Comparison of ENCODE assay signal across 12 mouse cellular contexts in genomic region chr17:34022987-34023386, GRCm38 (mm10). TPM values are rescaled to one million over a fixed set of nuclear protein-coding genes. Genes with fewer than 3 reads are reported as not detected.
DNase-seq lines count a peak whose midpoint lies in the region; ATAC-seq and TF ChIP-seq lines count a peak whose summit lies in the region.
"Had no signal": no experiment of that assay in that cellular context is flagged by ENCODE, and none has a peak within 500 bp of the region (broad histone marks: within the 10 kb centered on the region; RNA-seq: fewer than 3 reads in every experiment).

No protein-coding gene starts in this region.

- WGBS in neural tube, embryonic 15.5 days, result 97% methylated on average over 20 of the region's 20 CpGs

- peaks cover 34% of the 10 kb centered on the region for H3K36me3 ChIP-seq in megakaryocyte, embryonic 14.5 days (replicated peaks; ENCODE audit: low read length)
- peaks cover 11% of the 10 kb centered on the region for H3K36me3 ChIP-seq in neural tube, embryonic 15.5 days

- H3K4me1 ChIP-seq in megakaryocyte, embryonic 14.5 days, result peaks cover 42% of the 10 kb centered on the region
- peaks cover 48% of the 10 kb centered on the region for H3K4me1 ChIP-seq in neural tube, embryonic 15.5 days

- peaks cover 35% of the 10 kb centered on the region for H3K9me3 ChIP-seq in megakaryocyte, embryonic 14.5 days
- H3K9me3 ChIP-seq in neural tube, embryonic 15.5 days (replicated peaks), result no peaks in the 10 kb centered on the region

- no peak for TF ChIP-seq CTCF in gastrocnemius, adult 2 months (IDR thresholded peaks at IDR 0.05)

- intact Hi-C loops in gastrocnemius, adult 2 months (cut with DNase I), result loop anchor here (5.0 kb wide), 1 partner anchor 66 kb away; the partner anchor contains the start of genes Rps18 and Vps52

- H3K4me3 ChIP-seq in gastrocnemius, adult 2 months, result no peak overlapping the region
- peak overlapping the region; percentile 40 for H3K4me3 ChIP-seq in megakaryocyte, embryonic 14.5 days (replicated peaks)
- no peak overlapping the region for H3K4me3 ChIP-seq in neural tube, embryonic 15.5 days (replicated peaks)

- DNase-seq in adrenal gland, adult (ENCODE audit: inconsistent age in 2 of 2, low spot score in 1 of 2), result peak; percentile 28 to 40
- DNase-seq in adrenal gland, postnatal 10 days, result no peak
- DNase-seq in gastrocnemius, postnatal 10 days, result peak; percentile 8
- DNase-seq in gastrocnemius, adult 2 months, result no peak
- DNase-seq in left cerebral cortex, adult 9 months (ENCODE audit: low spot score in 2 of 2), result no peak
- DNase-seq: heart, adult 18-20 months; heart, postnatal 4 days; kidney, adult 18-20 months had no signal

- ATAC-seq in megakaryocyte, adult 5-6 weeks (ENCODE audit: poor library complexity, severe bottlenecking), result no peak
- no peak for ATAC-seq in neural tube, embryonic 15.5 days (ENCODE audit: low FRiP score)

- H3K9ac ChIP-seq in neural tube, embryonic 15.5 days (replicated peaks), result no peak overlapping the region
- H3K9ac ChIP-seq: liver, embryonic 15.5 days had no signal

- H3K4me2 ChIP-seq in neural tube, embryonic 15.5 days, result peak overlapping the region; percentile 98; the same call in 1 of the 2 replicates

- no peak overlapping the region for H3K27ac ChIP-seq in gastrocnemius, adult 2 months
- H3K27ac ChIP-seq in neural tube, embryonic 15.5 days (replicated peaks), result no peak overlapping the region

- H3K27me3 ChIP-seq in megakaryocyte, embryonic 14.5 days (replicated peaks), result no peaks in the 10 kb centered on the region
- H3K27me3 ChIP-seq in neural tube, embryonic 15.5 days (replicated peaks), result no peaks in the 10 kb centered on the region

RNA-seq across cellular contexts. Expression of gene Ring1, which starts 1.5 kb away (rescaled TPM):
- 10 to 100 TPM; 29.8 to 36.5 TPM for total RNA-seq in adrenal gland, postnatal 10 days (2021)
- total RNA-seq in gastrocnemius, postnatal 10 days (2021), result 10 to 100 TPM; 13.4 to 18.0 TPM
- total RNA-seq in gastrocnemius, adult 2 months (2021), result 10 to 100 TPM; 11.6 to 12.8 TPM
- polyA plus RNA-seq in megakaryocyte, embryonic 14.5 days (2012; ENCODE audit: insufficient read depth, low replicate concordance), result 5.3 and 24.9 TPM in 2 replicates
- 5.3 and 6.7 TPM in 2 replicates for total RNA-seq in megakaryocyte, adult 5-6 weeks (2015)
- total RNA-seq in megakaryocyte, adult 5-6 weeks (2017), result 7.9 and 9.6 TPM in 2 replicates
- polyA plus RNA-seq in neural tube, embryonic 15.5 days (2015; fragmentation: Nextera tagmentation; extraction: Ambion mirVana), result 21.9 and 24.4 TPM in 2 replicates

RNA-seq across cellular contexts. Expression of gene H2-Ke6, which starts 4.9 kb away (rescaled TPM):
- total RNA-seq in adrenal gland, postnatal 10 days (2021), result 100 to 1,000 TPM; 184 to 194 TPM
- 10 to 100 TPM; 50.5 to 63.2 TPM for total RNA-seq in gastrocnemius, postnatal 10 days (2021)
- total RNA-seq in gastrocnemius, adult 2 months (2021), result 10 to 100 TPM; 69.9 to 82.3 TPM
- polyA plus RNA-seq in megakaryocyte, embryonic 14.5 days (2012; ENCODE audit: insufficient read depth, low replicate concordance), result 12.4 and 22.2 TPM in 2 replicates
- total RNA-seq in megakaryocyte, adult 5-6 weeks (2015), result 67.7 and 84.3 TPM in 2 replicates
- total RNA-seq in megakaryocyte, adult 5-6 weeks (2017), result 34.6 and 35.5 TPM in 2 replicates
- 68.4 and 71.4 TPM in 2 replicates for polyA plus RNA-seq in neural tube, embryonic 15.5 days (2015; fragmentation: Nextera tagmentation; extraction: Ambion mirVana)

RNA-seq across cellular contexts. Expression of gene Slc39a7, which starts 8.5 kb away (rescaled TPM):
- 100 to 1,000 TPM; 115 to 140 TPM for total RNA-seq in adrenal gland, postnatal 10 days (2021)
- total RNA-seq in gastrocnemius, postnatal 10 days (2021), result 10 to 100 TPM; 64.1 to 75.4 TPM
- 10 to 100 TPM; 44.6 to 49.5 TPM for total RNA-seq in gastrocnemius, adult 2 months (2021)
- polyA plus RNA-seq in megakaryocyte, embryonic 14.5 days (2012; ENCODE audit: insufficient read depth, low replicate concordance), result 63.6 and 95.7 TPM in 2 replicates
- 5.4 and 6.4 TPM in 2 replicates for total RNA-seq in megakaryocyte, adult 5-6 weeks (2015)
- total RNA-seq in megakaryocyte, adult 5-6 weeks (2017), result 72.5 and 83.1 TPM in 2 replicates
- 167 and 170 TPM in 2 replicates for polyA plus RNA-seq in neural tube, embryonic 15.5 days (2015; fragmentation: Nextera tagmentation; extraction: Ambion mirVana)

RNA-seq across cellular contexts. Expression of gene Rxrb, which starts 8.6 kb away (rescaled TPM):
- total RNA-seq in adrenal gland, postnatal 10 days (2021), result 10 to 100 TPM; 62.3 to 76.1 TPM
- total RNA-seq in gastrocnemius, postnatal 10 days (2021), result 10 to 100 TPM; 40.7 to 43.1 TPM
- 10 to 100 TPM; 40.5 to 41.7 TPM for total RNA-seq in gastrocnemius, adult 2 months (2021)
- 66.5 and 117 TPM in 2 replicates for polyA plus RNA-seq in megakaryocyte, embryonic 14.5 days (2012; ENCODE audit: insufficient read depth, low replicate concordance)
- total RNA-seq in megakaryocyte, adult 5-6 weeks (2015), result 19.6 and 23.4 TPM in 2 replicates
- 23.7 and 27.2 TPM in 2 replicates for total RNA-seq in megakaryocyte, adult 5-6 weeks (2017)
- polyA plus RNA-seq in neural tube, embryonic 15.5 days (2015; fragmentation: Nextera tagmentation; extraction: Ambion mirVana), result 54.4 and 57.7 TPM in 2 replicates

RNA-seq across cellular contexts. Expression of gene Col11a2, which starts 16.2 kb away (rescaled TPM):
- 10 to 100 TPM in 1 of 2 experiments, 1 to 10 TPM in 1; 4.2 to 15.0 TPM for total RNA-seq in adrenal gland, postnatal 10 days (2021)
- 100 to 1,000 TPM in 1 of 2 experiments, 10 to 100 TPM in 1; 72.0 to 106 TPM for total RNA-seq in gastrocnemius, postnatal 10 days (2021)
- 1 to 10 TPM; 3.0 to 9.6 TPM for total RNA-seq in gastrocnemius, adult 2 months (2021)
- polyA plus RNA-seq in megakaryocyte, embryonic 14.5 days (2012; ENCODE audit: insufficient read depth, low replicate concordance), result 19.6 and 36.5 TPM in 2 replicates
- 0.36 and 0.87 TPM in 2 replicates for total RNA-seq in megakaryocyte, adult 5-6 weeks (2015)
- total RNA-seq in megakaryocyte, adult 5-6 weeks (2017), result 1.2 and 1.5 TPM in 2 replicates
- polyA plus RNA-seq in neural tube, embryonic 15.5 days (2015; fragmentation: Nextera tagmentation; extraction: Ambion mirVana), result 8.3 and 9.4 TPM in 2 replicates

Comparison
In these comparisons a context has a peak if more than half of its experiments do, and no peak if none do; other contexts are left out.
1. DNase-seq: peak in adrenal gland, adult (2 of 2) and gastrocnemius, postnatal 10 days (single experiment); none in adrenal gland, postnatal 10 days (single experiment), gastrocnemius, adult 2 months (single experiment) and left cerebral cortex, adult 9 months (0 of 2).